In the genomic region with DNA sequence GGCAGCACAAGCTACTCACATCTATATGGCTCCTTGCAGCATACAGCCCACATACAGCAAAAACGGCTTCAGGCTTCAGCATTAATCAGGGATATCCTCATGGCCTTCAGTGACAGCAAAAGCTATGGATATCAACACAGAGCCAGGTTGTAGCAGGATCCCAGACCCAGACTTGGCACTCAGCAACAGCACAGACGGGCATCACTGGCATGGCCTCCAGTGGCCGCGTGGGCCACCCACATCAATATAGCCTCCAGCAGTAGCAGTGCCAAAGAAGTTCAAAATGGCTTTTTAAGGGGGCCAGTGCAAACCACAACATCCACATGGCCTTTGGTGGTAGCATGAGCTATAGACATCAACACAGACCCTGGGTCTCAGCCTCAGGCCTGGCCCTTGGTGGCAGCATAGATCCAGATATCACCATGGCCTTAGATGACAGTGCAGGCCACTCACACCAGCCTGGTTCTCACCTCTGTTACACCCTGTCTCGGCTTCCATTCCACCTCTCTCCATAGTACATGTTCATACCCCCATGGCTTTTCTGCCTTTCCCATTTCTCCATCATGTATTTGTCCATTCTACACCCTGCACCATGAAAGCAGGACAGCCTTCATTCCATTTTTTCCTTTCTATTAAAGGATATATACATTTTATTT, we compare ENCODE assay signal across 14 mouse cellular contexts. TPM values are rescaled to one million over a fixed set of nuclear protein-coding genes. Genes with fewer than 3 reads are reported as not detected.
DNase-seq lines count a peak whose midpoint lies in the region; ATAC-seq and TF ChIP-seq lines count a peak whose summit lies in the region.
"Had no signal": no experiment of that assay in that cellular context is flagged by ENCODE, and none has a peak within 500 bp of the region (broad histone marks: within the 10 kb centered on the region; RNA-seq: fewer than 3 reads in every experiment).

No protein-coding gene starts in this region.

- TF ChIP-seq CTCF in hindbrain, postnatal 0 days (IDR thresholded peaks at IDR 0.05; ENCODE audit: low read depth): no peak; the same call in 1 of the 2 replicates

- no peaks in the 10 kb centered on the region for H3K9me3 ChIP-seq in heart, embryonic 10.5 days
- no peaks in the 10 kb centered on the region for H3K9me3 ChIP-seq in forebrain, embryonic 15.5 days
- H3K9me3 ChIP-seq in hindbrain, postnatal 0 days (ENCODE audit: low read length): no peaks in the 10 kb centered on the region
- no peaks in the 10 kb centered on the region for H3K9me3 ChIP-seq in neural tube, embryonic 14.5 days (ENCODE audit: control insufficient read depth, low read length)

- H3K4me2 ChIP-seq in forebrain, embryonic 15.5 days (replicated peaks): no peak overlapping the region
- H3K4me2 ChIP-seq in hindbrain, postnatal 0 days (ENCODE audit: low read depth, low read length): no peak overlapping the region
- no peak overlapping the region for H3K4me2 ChIP-seq in neural tube, embryonic 14.5 days (ENCODE audit: low read depth, low read length)
- H3K4me2 ChIP-seq: lung, embryonic 14.5 days had no signal

- peaks cover 23% of the 10 kb centered on the region for H3K4me1 ChIP-seq in heart, embryonic 10.5 days
- peaks cover 44% of the 10 kb centered on the region for H3K4me1 ChIP-seq in forebrain, embryonic 15.5 days
- H3K4me1 ChIP-seq in hindbrain, postnatal 0 days (ENCODE audit: insufficient read depth, low read length): 0 out of 2 replicates have a peak, but pooled peaks cover 3% of the 10 kb centered on the region
- H3K4me1 ChIP-seq in neural tube, embryonic 14.5 days (ENCODE audit: control insufficient read depth, insufficient read depth, low read length): 0 out of 2 replicates have a peak, but pooled peaks cover 2% of the 10 kb centered on the region

- H3K27me3 ChIP-seq in heart, embryonic 10.5 days (ENCODE audit: insufficient read depth, poor library complexity, severe bottlenecking): peaks cover 9% of the 10 kb centered on the region; the same call in 1 of the 2 replicates
- H3K27me3 ChIP-seq in forebrain, embryonic 15.5 days: no peaks in the 10 kb centered on the region
- H3K27me3 ChIP-seq in hindbrain, postnatal 0 days (ENCODE audit: insufficient read depth, low read length): no peaks in the 10 kb centered on the region
- no peaks in the 10 kb centered on the region for H3K27me3 ChIP-seq in neural tube, embryonic 14.5 days (ENCODE audit: control insufficient read depth, insufficient read depth, low read length)

- 67% methylated on average over 5 of the region's 5 CpGs for WGBS in heart, embryonic 10.5 days
- 54% methylated on average over 5 of the region's 5 CpGs for WGBS in forebrain, embryonic 15.5 days
- 54% methylated on average over 5 of the region's 5 CpGs for WGBS in hindbrain, postnatal 0 days
- WGBS in neural tube, embryonic 14.5 days: 79% methylated on average over 5 of the region's 5 CpGs

- no peak overlapping the region for H3K4me3 ChIP-seq in heart, embryonic 10.5 days
- H3K4me3 ChIP-seq in forebrain, embryonic 15.5 days: no peak overlapping the region
- H3K4me3 ChIP-seq in hindbrain, postnatal 0 days (ENCODE audit: low read length): no peak overlapping the region
- H3K4me3 ChIP-seq in neural tube, embryonic 14.5 days (ENCODE audit: low read depth, low read length): no peak overlapping the region

- intact Hi-C loops in heart, postnatal 36 days (cut with DNase I): no loop called here

- H3K36me3 ChIP-seq in heart, embryonic 10.5 days: no peaks in the 10 kb centered on the region
- H3K36me3 ChIP-seq in forebrain, embryonic 15.5 days: no peaks in the 10 kb centered on the region
- H3K36me3 ChIP-seq in hindbrain, postnatal 0 days (ENCODE audit: insufficient read depth, low read length): no peaks in the 10 kb centered on the region
- no peaks in the 10 kb centered on the region for H3K36me3 ChIP-seq in neural tube, embryonic 14.5 days (ENCODE audit: control insufficient read depth, insufficient read depth, low read length)

- H3K27ac ChIP-seq in heart, embryonic 10.5 days: 0 out of 2 replicates have a peak overlapping the region, but pooled peaks have one; percentile 5
- peak overlapping the region; percentile 65 for H3K27ac ChIP-seq in forebrain, embryonic 15.5 days (replicated peaks)
- peak overlapping the region; percentile 74; the same call in 1 of the 2 replicates for H3K27ac ChIP-seq in hindbrain, postnatal 0 days
- no peak overlapping the region for H3K27ac ChIP-seq in neural tube, embryonic 14.5 days (ENCODE audit: low read depth, low read length)

- no peak for DNase-seq in heart, embryonic 10.5 days (ENCODE audit: low spot score)
- no peak for DNase-seq in heart, postnatal 36 days
- peak; percentile 49 for DNase-seq in hindbrain, postnatal 0 days (ENCODE audit: low spot score)
- DNase-seq in frontal cortex, postnatal 25 days (ENCODE audit: low spot score in 2 of 2): no peak
- DNase-seq in natural killer cell, adult 2 months (ENCODE audit: low spot score in 2 of 2): no peak
- DNase-seq: adrenal gland, adult 2 months; cerebellum, adult 9-11 months; gastrocnemius, postnatal 14 days; kidney, adult 11 months; kidney, postnatal 14 days; lung, embryonic 14.5 days; thymus, postnatal 4 days had no signal

- ATAC-seq in forebrain, embryonic 15.5 days (replicated peaks): peak; percentile 56
- peak; percentile 70 for ATAC-seq in hindbrain, postnatal 0 days
- peak; percentile 52; the same call in 1 of the 2 replicates for ATAC-seq in neural tube, embryonic 14.5 days (ENCODE audit: low read depth)

- H3K9ac ChIP-seq in forebrain, embryonic 15.5 days (replicated peaks): no peak overlapping the region
- no peak overlapping the region for H3K9ac ChIP-seq in hindbrain, postnatal 0 days (replicated peaks; ENCODE audit: low read length)
- H3K9ac ChIP-seq in neural tube, embryonic 14.5 days (replicated peaks; ENCODE audit: low read depth, low read length): no peak overlapping the region
- H3K9ac ChIP-seq: lung, embryonic 14.5 days had no signal

RNA-seq across cellular contexts. Expression of gene Parp11, which starts 7.0 kb away (rescaled TPM):
- 19.1 and 22.7 TPM in 2 replicates for polyA plus RNA-seq in heart, embryonic 10.5 days (2016; fragmentation: Nextera tagmentation; extraction: Ambion mirVana)
- total RNA-seq in heart, postnatal 36 days (2021): 1 to 10 TPM; 6.8 to 7.2 TPM
- polyA plus RNA-seq in forebrain, embryonic 15.5 days (2015; fragmentation: Nextera tagmentation; extraction: Ambion mirVana): 80.1 and 82.1 TPM in 2 replicates
- 38.9 and 39.6 TPM in 2 replicates for total RNA-seq in hindbrain, postnatal 0 days (2014; rRNA removed)
- 43.0 and 43.9 TPM in 2 replicates for polyA plus RNA-seq in hindbrain, postnatal 0 days (2015; fragmentation: Nextera tagmentation; extraction: Ambion mirVana)
- polyA plus RNA-seq in neural tube, embryonic 14.5 days (2014; fragmentation: Nextera tagmentation; extraction: Ambion mirVana): 89.3 and 90.8 TPM in 2 replicates
